Mouse (Mus musculus) kidney, postnatal 14 days (tissue): Measurements from ENCODE around the gene Kdf1.

Source experiments
- DNase-seq: peaks from one replicate; pipeline ENCODE4 v3.0.0; 2022; ENCODE audit warnings: mixed read lengths

Gene Kdf1

DNA sequence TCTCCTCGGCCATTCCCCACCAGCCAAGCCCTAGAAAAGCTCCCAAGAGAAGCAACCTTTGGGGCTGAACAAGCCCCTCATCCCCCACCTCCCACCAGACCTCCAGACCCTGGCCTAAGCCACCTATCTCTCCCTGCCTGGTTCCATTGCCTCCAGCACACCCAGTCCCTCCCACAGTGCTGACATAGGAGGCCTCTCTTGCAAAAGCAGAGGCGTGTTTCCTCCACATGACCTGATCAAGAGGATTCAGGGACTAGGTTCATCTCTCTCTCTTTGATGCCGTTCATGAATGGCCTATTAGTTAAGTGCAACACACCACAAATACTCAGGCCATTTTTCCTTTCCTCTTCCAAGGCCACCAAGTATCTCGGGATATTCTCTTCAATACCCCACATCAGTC is 41.1 kb downstream of the Kdf1 start:
- DNase-seq = no peak

DNA sequence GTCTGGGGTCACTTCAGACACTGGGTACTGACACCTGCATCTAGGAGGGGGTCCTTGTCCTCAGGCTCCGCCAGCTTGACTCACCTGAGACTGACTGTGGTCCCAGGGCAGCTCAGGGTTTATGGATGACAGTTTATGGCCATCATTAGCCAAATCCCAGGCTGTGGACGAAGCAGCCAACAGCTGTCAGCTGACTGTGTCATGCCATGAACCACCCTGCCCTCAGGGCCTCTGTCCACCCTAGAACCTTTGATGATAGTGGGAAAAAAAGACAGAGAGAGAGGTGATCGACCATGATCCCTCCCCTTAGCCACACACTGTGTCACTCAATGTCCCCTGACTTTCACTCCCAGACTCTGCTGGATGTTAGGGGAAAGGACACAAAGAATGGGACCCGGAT is 42.9 kb downstream of the Kdf1 start:
- DNase-seq = no peak

DNA sequence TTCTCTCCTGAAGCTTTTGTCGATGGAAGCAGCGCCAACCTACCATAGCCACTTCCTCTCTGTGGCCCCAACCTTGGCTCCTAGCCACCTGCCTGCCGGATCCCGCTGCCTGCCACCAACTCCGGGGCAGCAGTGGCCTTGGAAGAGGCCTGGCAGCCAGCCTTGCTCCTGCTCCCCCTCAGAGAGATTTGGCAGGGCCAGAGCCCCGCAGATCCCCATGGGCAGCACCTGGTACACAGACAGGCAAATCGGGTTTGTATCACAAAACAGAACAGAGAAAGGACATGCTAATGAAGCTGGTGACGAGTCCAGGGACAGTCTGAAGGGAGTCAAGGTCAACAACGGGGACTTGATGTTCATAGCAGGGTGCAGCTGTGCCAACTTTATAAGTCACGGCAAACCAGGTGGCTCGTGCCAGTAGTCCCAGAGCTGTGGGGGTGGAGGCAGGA is 44.4 kb downstream of the Kdf1 start:
- peak; percentile 76 for DNase-seq

DNA sequence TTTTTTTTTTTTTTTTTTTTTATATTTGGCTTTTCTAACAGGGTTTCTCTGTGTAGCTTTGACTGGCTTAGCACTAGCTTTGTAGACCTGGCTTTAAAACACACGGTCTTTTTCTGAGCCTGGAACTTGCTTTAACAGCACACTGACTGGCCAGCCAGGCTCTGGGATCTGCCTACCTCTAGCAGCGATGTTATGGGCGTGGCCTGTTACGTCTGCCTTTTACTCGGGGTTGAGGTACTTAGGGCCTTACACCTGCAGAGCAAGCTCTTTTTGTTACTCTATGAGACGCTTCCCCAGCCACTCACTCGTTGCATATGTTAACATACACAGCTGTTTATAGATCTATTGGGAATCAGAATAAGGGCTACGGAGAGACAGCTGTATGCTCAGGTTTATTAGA is 48.5 kb downstream of the Kdf1 start:
- DNase-seq = no peak

DNA sequence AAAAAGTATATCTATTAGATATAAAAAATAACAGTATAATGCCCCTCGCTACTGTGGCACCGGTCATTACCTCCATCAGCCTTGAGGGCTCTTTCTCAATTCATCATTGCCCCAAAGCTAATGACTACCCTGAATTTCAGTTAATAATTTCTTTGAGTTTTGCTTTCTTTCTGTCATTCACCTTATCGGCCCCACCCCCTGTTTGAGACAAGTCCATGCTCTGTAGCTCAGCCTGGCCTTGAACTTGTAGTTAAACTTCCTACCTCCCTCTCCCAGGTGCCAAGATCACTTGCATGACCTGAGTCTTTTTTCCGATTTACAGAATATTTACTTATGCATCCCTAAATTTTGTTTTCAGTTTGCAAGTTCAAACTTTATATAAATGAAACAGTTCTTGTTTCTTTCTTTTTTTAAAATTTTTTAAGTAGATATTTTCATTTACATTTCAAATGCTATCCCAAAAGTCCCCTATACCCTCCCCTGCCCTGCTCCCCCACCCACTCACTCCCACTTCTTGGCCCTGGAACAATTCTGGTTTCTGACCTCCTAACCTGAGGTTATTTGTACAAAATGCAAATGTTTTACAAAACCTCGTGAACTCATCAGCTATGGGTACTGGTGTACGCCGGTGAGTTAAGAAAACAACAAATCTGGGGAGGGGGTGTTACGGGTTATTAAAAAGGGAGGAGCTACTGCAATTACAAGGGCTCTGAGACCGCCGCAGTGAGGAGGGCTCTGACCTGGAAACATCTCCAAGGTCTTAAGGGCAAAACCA is 50.7 kb downstream of the Kdf1 start:
- peak; percentile 39 for DNase-seq

DNA sequence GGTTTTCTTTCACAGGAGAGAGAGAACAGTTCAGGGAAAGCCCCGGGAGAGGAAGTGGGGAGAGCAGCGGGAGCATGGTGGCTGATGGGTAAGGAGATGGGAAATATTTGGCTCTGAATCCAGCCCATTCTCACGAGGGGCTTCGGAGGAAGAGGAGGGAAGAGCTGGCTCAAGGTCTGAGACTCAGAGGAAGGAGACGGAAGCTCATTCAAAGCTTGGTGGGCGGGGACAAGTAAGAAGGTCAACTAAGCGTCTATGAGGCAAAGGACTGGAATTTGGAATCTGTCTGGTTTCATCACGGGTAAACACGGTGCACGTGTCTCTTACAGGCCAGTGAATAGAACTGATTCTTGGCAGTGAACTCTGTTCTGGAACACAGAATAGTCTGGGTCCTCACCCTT is 51.3 kb downstream of the Kdf1 start:
- peak; percentile 79 for DNase-seq

DNA sequence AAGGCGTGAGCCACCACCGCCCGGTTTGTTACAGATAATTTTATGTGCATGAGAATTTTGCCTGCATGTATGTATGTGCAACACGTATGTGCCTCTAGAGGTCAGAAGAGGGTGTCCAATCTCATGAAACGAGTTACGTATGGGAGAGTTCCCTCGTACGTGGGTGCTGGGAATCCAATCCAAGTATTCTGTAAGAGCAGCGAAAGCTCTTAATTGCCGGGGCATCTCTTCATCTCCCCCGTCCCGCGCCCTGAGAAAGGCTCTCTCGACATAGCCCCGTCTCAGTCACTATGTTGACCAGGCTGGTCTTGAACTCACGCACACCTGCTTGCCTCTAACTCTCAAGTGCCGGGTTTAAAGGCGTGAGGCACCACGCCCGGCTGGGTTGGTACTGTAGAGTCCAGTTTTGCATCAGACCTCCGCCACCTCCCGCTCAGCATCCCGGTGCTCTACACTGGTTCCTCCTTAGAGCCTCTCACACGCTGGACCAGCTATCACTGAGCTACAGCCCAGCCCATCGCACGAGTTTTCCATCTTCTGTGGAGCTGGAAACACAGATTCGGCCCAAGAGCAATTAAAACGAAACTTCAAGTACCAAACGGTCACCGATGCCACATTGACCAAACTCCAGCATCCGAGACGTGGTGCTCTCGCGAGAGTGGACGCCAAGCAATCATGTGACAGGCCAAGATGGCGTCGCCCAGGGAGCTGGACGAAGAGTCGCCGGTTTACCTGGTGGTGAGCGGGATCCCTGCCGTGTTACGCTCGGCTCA is 55.5 kb downstream of the Kdf1 start, which contains the start of gene Gpatch3:
Gene Gpatch3 (plus strand): TSS at position 676 of the 773 bp plus-strand sequence.
- DNase-seq = peak; percentile 95

DNA sequence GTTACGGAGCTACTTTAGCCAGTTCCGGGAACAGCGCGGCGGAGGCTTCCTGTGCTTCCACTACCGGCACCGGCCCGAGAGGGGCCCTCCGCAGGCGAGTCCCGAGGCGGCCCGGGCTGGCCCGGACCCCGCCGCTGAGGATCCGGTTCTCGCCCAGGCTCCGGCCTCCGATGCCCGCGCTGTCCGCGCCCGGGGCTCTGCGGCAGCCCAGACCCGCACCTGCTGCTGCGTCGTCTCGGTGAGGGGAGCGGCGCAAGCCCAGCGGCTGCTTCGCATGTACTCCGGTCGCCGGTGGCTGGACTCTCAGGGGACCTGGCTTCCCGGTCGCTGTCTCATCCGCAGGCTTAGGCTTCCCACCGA is 56.1 kb downstream of the Kdf1 start:
- no peak for DNase-seq

DNA sequence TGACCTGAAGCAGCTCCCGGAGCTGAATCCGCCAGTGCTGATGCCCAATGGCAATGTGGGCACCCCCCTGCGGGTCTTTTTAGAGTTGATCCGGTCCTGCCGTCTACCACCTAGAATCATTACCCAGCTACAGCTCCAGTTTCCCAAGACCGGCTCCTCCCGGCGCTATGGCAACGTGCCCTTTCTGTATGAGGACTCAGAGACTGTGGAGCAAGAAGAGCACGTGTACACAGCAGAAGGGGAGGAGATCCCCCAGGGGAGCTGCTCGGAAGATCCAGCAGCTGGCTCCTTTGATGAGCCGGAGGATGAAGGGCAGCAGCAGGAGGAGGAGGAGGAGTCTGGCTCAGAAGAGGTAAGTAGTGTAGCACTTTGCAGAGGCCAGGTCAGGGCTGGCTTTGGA is 59.2 kb downstream of the Kdf1 start:
- DNase-seq = no peak
